Mouse (Mus musculus) left cerebral cortex, postnatal 14 days (tissue): ENCODE data around the gene Kcnj6. TPM values are rescaled to one million over a fixed set of nuclear protein-coding genes. Genes with fewer than 3 reads are reported as not detected.
"Not testable (repeated sequence)": the region's sequence is repeated elsewhere in the genome, so short reads cannot be mapped to it uniquely, and the experiment has no call there.

ENCODE experiments used
- DNase-seq, 2 experiments: peaks; one replicate each; pipeline ENCODE4 v3.0.0; 2021 to 2022; ENCODE audit warnings: low spot score in 2 of 2, mixed read lengths in 1 of 2
- intact Hi-C: fragments of 180-260 bp; cut with DNase I; formaldehyde crosslinking; loops from one replicate; pipeline ENCODE4 v1.15.1; 2025
- total RNA-seq, 2 experiments: library from RNA; stranded (reverse); gene quantifications; 2 replicates each; pipeline ENCODE4 v1.2.3; 2021

Gene Kcnj6
- total RNA-seq, 2 experiments from 2014 or later, result 72.1 to 91.3 TPM

DNA sequence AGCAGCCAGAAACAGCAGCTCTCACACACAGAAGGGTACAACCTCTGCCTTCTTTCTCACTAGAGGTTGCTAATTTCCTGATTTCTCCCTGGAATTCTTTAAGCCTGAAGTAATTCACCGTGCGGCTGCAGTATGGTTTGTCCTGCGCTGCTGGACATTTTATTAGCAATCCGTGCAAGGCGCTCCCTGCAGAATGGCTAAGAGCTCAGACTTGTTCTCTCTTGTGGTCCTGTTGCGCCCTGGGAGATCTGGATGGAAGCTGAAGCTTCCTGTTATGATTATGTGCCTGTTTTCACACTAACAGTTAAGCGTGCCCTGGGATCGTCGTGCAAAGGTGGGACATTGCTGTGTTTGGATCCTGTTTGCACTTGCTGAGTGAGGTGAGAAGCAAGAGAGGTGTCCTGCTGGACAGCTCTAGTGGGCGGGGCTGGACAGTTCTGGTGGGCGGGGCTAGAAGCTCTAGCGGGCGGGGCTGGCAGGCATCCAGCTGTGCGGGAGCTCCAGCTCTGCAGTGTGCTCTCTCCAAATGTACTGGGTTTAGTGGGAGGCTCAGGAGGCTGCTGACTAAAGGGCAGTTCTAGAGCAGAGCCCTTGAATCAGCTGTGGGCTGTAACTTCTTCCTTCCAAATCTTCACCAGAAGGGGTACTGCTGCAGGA lies 131.1 kb downstream of the Kcnj6 start:
- no peak for DNase-seq
- intact Hi-C loops, result loop anchor here (5.0 kb wide), 1 partner anchor 49 kb away; no protein-coding TSS in a partner anchor

DNA sequence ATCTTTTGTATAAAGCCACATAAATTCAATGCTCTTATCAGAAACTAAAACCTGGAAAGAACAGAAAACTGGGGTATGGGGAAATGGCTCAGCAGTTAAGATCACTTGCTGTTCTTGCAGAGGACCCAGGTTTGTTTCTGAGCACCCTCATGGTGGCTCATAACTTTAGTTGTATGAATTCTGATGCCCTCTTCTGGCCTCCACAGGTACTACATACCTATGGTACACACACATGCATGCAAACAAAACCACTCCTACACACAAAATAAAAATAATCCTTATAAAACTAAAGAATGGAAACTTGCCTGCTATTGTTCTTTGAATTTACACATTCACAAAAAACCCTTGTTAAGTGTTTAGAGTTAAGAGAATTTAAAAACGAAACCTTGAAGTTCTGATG lies 131.7 kb downstream of the Kcnj6 start:
- intact Hi-C loops, result loop anchor here (5.0 kb wide), 1 partner anchor 48 kb away; no protein-coding TSS in a partner anchor
- DNase-seq, result no peak

- DNase-seq, result no peak
- intact Hi-C loops, result loop anchor here (5.0 kb wide), 1 partner anchor 48 kb away; no protein-coding TSS in a partner anchor
Observed at GRCm38 (mm10) chr16:94865101-94865500, 132.4 kb downstream of the Kcnj6 start.

GRCm38 (mm10) chr16:94863475-94863874 lies 134.0 kb downstream of the Kcnj6 start:
- intact Hi-C loops, result no loop called here

DNA sequence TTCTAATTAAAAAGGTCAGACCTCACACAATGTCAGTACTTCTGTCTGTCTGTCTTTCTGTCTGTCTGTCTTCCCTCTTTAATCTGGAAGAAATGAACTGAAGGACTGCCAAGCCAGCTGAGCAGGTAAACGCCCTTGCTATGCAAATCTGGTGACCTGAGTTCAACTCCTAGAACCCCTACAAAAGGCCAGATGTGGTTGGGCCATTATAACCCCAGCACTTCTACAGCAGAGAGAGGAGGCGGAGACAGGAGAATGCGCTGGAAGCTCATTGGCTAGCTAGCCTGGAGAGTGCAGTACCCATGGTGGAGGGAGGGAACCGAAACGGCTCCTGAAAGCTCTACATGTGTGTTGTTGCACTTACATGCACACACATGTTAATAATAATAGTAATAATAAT lies 141.5 kb downstream of the Kcnj6 start:
- intact Hi-C loops, result no loop called here
- DNase-seq, result no peak

More at GRCm38 (mm10) chr16:94863475-94863874, 134.0 kb downstream of the Kcnj6 start:
- DNase-seq, result no peak

DNA sequence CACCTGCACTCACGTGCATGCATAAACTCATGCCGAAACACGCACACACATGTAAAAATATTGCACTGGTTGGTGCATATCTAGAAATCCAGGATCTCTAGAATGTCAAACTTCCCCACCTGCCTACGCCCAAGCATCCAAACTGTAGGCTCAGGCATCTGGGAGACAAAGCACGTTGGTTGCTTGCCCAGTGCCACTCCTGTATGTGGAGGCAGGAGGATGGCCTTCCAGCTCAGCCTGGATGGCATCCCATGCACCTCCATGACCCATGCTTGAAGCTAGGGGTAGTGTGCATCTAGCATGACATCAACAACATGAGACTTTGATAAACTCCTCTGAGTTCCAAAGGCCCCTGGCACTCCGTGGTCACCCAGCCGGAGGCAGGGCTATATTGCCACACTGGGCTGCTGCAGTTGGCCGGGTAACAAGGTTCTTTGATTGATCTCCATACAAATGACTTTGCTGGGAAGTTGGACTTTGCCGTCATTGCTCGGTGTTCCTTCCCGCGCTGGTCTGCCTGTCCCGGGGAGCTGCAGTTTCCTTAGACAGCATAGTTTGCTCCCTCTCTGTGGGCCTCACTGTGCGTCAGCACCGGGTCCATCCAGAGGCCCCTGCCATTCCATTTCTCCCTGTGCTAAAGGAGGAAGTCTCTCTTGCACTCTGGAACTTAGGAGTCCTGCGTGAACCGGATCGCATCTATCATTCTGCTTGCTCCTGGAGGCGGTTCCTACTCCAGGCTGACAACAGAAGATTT lies 144.9 kb downstream of the Kcnj6 start:
- intact Hi-C loops, result no loop called here
- no peak for DNase-seq

DNA sequence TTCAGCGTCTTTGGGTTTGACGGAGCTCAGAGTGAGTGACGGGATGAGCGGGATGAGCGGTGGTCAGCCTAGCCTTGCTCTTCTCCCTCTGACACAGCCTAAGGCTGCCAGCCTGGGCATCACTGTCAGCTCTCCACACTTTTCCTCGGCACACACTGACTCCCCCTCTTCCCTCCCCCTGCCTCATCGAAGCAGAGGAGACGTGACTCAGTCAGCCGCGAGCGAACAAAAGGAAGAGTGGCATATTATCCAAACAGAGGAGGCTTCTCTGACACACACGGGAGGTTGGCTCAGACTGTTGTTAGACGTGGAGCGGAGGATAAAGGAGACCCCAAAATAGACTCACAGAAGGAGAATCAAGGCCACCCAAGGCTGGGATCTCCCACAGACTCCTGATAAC lies 147.1 kb downstream of the Kcnj6 start:
- intact Hi-C loops, result no loop called here
- peak in 1 of 2 experiments; percentile 42 for DNase-seq

GRCm38 (mm10) chr16:94845996-94846395 lies 151.5 kb downstream of the Kcnj6 start:
- no peak for DNase-seq
- intact Hi-C loops, result no loop called here

DNA sequence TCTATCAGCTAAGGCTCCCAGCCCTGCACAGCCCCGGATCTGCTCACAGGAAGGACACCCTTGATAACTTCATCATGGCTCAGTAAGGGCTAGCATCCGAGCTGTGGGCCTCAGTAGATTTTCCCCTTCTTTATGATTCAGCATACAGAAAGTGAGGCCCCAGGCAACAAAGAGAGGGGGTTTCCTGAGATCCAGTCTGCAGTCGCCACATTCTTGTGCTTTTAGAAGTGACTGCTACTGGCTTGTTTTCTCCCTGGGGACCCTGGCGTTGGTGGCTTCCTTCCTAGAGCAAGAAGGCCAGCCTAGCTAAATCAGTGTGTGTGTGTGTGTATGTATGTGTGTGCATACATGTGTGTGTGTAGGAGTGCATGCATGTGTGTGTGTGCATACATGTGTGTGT lies 152.7 kb downstream of the Kcnj6 start:
- DNase-seq, result no peak
- intact Hi-C loops, result no loop called here

GRCm38 (mm10) chr16:94839398-94839797 lies 158.1 kb downstream of the Kcnj6 start:
- intact Hi-C loops, result no loop called here
- no peak for DNase-seq

- intact Hi-C loops, result no loop called here
- peak in 1 of 2 experiments; percentile 66 for DNase-seq
Observed at GRCm38 (mm10) chr16:94837881-94838280, 159.6 kb downstream of the Kcnj6 start.

DNA sequence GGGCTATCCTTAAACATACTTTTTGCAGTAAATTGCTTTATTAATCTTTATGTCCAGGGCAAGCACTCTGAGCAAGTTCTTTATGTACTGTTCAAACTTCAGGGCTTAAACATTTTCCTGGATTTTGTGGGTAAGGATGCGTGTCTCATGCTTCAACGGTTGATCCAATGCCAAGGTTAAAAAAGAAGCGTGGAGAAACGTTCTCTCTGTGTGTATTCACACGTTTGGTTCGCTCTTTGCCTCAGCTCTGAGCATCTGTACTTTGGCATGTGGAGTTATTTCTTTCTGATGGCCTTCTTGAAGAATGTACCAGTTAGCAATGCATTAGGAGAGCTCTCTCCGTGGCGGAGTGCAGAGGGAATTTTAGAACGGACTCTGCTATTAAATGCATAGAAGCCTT lies 163.0 kb downstream of the Kcnj6 start:
- DNase-seq, result peak in 1 of 2 experiments; percentile 52
- intact Hi-C loops, result no loop called here

GRCm38 (mm10) chr16:94828166-94828565 lies 169.3 kb downstream of the Kcnj6 start:
- DNase-seq, result no peak
- intact Hi-C loops, result no loop called here

DNA sequence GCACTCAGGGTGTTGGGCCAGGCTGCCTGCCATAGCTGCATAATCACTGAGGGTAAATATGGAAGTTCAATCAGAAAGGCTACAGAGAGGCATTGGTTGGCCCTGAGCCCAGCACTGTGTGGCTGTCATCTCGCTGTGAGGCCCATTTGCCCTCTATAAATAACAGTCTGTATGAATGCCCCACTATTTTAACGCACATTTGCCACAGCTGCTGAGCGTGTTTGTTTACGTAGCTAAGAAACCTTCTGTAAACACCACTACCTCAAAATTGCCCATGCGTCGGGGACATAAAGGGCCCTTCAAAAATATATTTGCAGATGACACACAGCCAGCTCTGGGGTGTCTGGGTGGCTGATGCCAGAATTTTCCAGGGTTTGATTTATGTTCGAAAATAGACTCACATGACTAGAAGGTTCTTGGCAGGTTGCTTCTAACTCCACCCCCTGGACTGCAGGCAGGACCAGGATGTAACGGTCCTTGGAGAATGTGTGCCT lies 170.4 kb downstream of the Kcnj6 start:
- intact Hi-C loops, result no loop called here
- peak; percentile 47 to 54 for DNase-seq

- intact Hi-C loops, result no loop called here
- peak; percentile 44 to 65 for DNase-seq
Observed at GRCm38 (mm10) chr16:94825274-94825673, 172.2 kb downstream of the Kcnj6 start.

GRCm38 (mm10) chr16:94822611-94823010 lies 174.9 kb downstream of the Kcnj6 start:
- intact Hi-C loops, result no loop called here
- DNase-seq, result no peak

DNA sequence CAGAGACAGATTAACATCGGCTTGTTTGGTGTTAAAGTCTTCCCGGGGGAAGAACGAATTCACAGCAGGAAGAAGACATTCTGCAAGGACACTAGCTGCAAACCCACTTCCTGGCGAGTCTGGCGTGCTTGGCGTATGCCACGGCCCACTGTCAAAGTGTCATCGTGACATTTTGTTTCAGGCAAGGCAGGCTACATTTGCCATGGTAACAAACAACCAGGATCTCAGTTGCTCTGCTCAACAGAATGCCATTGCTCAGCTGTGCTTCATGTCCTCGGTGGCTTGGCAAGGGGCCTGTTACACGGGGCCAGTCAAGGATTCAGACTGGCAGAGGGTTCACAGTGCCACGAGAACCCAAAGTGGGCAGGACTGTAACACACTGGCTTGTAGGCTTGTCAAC lies 175.9 kb downstream of the Kcnj6 start:
- intact Hi-C loops, result no loop called here
- DNase-seq, result peak; percentile 28 to 69

GRCm38 (mm10) chr16:94816391-94816790 lies 181.1 kb downstream of the Kcnj6 start:
- intact Hi-C loops, result loop anchor here (2.0 to 10.0 kb wide), 3 partner anchors 51 to 528 kb away; partner anchors contain the start of gene Kcnj6
- DNase-seq, result peak; percentile 60 to 61

- intact Hi-C loops, result loop anchor here (2.0 to 10.0 kb wide), 3 partner anchors 51 to 529 kb away; partner anchors contain the start of gene Kcnj6
- DNase-seq, result no peak
Observed at GRCm38 (mm10) chr16:94815891-94816290, 181.6 kb downstream of the Kcnj6 start.

DNA sequence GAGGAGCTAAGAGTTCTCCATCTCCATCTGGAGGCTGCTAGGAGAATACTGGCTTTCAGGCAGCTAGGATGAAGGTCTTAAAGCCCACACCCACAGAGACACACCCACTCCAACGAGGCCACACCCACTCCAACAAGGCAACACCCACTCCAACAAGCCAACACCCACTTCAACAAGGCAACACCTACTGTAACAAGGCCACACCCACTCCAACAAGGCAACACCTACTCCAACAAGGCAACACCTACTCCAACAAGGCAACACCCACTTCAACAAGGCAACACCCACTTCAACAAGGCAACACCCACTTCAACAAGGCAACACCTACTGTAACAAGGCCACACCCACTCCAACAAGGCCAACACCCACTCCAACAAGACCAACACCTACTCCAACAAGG lies 188.2 kb downstream of the Kcnj6 start:
- DNase-seq, intact Hi-C loops: not testable (repeated sequence)
